Mouse (Mus musculus) kidney, postnatal 4 days (tissue): ENCODE results near the gene Heatr5a.

ENCODE experiments used
- DNase-seq, 2 experiments: peaks; one replicate each; pipeline ENCODE4 v3.0.0; 2021; ENCODE audit warnings: mixed read lengths in 2 of 2

The Heatr5a gene

DNA sequence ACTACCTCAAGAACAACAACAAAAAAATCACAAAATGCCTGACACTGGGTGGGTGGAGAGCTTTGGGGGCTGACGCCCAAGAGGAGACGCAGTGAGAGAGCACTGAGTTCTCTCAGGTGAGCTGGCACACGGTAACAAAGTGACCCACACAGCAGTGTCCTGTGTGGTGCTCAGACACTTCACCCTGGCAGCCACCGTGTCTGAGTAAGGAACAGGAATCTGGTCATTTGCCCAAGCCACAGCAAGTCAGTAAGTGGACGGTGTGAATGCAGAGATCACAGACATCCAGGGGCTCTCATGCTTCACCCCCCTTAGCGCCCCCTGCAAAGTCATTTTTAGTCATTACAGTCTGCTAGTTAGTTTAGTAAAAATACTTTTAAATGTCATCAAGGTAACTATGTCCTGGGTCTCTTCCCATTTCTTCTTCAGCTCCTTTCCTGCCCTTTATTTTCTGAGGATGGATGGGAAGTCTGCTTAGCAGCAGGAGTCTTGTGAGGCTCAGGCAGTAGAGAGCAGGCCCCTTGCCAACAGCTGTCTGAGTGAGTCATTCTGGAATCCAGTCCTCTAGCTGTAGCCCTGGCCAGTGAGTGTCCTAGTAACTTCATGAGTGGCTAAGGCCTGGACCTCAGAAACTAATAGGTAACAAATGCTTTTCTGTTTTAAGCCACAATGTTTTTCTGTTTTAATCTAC, 88.4 kb downstream of the Heatr5a start:
- DNase-seq: peak; percentile 50 to 61

DNA sequence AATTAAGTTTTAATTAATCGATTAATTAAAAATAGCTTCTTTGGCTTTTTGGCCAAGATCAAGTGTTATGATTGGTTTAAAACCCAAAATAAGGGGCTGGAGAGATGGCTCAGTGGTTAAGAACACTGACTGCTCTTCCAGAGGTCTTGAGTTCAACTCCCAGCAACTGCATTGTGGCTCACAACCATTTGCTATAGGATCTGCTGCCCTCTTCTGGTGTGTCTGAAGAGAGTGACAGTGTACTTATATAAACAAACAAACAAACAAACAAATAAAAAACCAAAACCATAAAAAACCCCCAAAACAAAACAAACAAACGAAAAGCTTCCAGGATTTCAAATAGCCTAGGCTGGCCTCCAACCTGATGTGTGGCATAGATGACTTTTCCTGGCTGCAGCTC, 89.3 kb downstream of the Heatr5a start:
- no peak for DNase-seq

DNA sequence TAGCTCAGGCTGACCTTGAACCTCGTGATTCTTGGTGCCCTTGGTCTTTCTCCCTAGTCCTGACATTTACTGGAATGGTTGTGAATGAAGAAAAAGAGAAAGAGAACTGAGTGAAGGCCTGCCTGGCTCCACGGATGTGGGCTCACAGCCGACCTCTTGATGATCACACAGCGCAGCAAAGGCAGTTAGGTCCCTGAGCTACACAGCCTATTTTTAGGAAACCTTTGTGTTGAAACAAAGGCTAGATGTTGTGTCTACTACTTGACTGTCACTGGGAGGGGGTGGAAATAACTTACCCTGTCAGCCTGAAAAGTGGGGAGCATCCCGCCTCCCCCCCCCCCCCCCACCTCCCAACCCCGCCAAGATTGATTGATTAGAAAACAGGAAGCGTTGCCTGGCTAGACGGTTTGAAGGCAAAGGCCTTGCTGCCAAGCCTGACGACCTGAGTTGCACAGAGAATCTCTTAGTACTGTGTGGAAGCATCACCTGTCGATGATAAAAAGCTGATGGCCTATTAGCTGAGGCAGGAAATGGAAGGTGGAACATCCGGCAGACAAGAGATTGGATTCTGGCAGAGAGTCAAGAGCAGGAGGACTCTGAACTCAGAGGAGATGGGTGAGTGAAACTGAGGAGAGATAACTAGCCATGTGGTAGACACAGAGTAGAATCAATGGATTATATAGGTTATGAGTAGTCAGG, 99.5 kb downstream of the Heatr5a start:
- DNase-seq: no peak

DNA sequence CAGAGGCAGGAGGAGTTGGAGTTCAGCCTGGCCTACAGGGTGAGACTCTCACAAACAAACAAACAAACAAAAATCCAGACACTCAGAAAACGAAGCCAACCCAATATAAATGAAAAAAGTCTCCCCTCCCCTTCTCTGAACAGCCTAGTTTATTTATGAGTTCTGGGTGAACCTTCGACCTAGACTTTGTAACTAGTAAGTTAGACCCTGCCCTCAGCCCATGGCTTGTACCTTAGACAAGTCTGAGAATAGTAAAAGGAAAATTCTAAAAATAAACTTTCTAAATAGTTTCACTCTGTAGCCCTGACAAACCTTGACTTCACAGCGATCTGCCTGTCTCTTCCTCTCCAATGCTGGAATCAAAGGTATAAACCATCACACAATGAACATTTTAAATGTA, 101.6 kb downstream of the Heatr5a start:
- DNase-seq: no peak

DNA sequence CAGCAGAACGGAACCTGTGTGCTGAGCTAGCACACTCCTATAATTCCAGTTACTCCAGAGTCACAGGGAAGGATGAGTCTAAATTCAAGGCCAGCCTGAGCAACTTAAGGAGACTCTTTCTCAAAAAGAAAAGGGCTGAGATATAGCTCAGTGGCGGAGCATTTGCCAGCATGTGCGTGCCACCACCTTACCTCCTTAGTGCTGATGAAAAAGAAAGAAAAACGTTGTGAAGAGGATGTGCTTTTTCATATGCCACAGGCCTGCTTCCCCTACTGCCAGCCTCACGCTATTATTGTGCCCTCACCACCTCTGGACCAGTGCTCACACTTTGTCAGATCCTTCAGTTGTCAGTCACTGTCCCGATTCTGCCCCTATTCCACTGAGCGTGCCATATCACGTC, 104.0 kb downstream of the Heatr5a start:
- no peak for DNase-seq

DNA sequence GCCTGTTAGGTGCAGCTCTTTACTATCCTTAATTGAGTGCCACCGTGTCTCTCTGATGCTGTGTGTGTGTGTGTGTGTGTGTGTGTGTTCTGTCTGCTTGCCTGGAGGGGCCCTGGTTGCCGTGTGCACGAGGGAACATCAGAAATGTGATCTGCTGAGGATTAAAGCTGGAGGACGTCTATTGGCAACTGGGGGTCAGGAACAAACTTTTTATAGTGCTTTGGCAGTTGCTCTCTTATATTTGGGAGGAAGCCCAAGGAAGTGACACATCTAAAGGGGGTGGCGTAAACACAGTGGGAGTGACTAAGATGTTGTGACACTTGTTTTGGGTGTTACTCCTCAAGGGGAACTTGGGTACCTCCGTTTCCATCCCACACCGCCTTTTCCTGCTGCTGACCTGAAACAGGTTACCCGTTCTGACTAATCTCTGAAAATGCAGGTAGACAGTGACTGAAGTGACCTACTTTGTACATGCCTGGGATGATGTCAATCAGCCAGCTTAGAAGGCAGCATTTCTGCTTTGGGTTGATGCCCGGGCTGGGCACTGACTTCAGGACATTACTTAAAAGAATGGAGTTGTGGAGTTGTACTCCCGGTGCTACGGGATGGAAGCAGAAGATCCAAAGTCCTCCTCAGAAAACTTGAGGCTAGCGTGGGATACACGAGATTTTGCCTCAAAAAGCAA, 104.8 kb downstream of the Heatr5a start:
- DNase-seq: no peak

DNA sequence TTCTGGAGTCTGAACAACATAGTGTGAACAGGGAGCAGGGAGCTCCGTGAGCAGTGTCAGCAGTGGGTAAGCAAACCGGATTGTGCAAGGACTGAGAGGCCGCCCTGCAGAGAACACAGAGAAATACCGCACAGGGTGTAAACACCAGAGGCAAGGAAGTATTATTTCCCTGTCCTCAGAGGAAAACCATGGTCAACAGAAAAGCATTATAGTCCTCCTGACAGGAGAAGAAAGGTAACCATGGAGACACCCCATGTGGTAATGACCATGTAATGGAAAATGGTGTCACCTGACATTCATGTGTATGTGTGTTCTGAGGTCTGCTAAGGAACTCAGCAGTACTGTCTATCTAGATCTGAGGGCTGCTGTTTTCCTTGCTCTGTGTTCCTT, 105.3 kb downstream of the Heatr5a start:
- no peak for DNase-seq

DNA sequence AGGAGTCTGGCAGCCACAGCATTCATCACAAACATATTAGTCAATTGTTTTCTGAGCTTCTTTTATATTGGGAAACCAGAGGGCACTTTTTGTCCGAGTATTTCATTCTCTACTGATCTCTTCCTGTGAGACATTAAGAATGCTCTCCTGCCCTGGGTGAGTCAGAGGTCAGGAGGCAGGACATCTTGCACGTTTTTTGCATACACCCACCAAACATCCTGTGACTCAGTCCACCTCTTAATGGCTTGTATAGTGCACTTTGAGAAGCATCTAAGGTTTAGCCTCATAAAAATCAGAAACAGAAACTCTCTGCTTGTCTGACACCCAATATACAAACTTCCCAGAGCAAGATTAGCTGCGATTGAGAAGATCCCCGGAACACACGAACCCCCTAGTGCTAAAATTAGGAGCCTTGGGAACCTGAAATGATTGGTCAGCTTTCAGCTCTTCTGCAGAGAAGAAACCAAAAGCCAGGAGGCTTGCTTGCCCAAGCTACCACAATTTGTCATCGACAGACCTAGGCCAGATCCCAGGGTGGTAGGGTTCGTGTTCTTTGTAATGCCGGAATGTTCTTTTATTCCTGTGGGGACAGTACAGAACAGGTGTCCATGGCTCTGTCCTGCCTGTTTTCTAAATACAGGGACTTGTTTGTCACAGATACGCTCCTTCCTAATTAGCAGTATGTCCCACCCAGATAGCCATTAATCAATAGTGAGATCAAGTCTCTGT, 105.9 kb downstream of the Heatr5a start:
- DNase-seq: no peak

DNA sequence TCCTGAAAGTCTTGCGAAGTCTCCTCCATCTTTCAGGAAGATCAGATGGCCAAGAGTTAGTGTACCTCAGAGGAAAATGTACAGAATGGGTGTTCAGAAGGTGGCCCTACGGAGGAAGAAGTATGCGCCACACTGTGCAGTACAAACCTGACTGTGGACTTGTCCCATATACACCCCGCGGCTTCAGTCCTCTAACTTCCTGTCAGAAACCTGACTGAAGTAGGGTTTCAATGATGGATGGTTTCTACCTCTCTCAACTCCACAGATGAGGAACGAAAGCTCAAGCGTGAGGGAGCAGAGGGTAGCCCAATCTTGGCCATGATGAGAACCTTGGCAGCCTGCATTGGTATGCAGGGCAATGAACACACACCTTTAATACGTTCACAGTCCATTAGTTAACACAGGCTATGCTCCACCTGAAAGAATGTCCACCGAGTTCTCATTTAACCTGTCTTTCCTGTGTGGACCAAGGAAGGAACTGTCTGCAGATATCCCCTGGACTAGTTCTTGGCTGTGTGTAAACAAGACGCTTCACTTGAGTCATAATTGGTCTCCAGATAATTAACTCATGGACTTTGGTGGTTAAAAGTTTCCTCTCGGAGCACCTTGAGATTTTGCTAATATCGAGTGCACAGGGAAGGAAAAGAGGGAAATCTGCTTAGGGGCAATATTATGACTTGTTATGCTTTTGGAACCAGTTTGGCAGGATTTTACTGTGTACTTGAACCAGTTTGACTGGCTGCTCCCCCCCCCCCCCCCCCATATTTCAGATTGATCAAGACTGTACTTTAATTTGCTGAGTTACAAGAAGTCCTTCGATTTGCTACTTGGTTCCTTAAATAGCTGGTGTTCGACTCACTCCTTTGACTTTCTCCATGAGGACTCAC, 107.8 kb downstream of the Heatr5a start:
- DNase-seq: no peak

DNA sequence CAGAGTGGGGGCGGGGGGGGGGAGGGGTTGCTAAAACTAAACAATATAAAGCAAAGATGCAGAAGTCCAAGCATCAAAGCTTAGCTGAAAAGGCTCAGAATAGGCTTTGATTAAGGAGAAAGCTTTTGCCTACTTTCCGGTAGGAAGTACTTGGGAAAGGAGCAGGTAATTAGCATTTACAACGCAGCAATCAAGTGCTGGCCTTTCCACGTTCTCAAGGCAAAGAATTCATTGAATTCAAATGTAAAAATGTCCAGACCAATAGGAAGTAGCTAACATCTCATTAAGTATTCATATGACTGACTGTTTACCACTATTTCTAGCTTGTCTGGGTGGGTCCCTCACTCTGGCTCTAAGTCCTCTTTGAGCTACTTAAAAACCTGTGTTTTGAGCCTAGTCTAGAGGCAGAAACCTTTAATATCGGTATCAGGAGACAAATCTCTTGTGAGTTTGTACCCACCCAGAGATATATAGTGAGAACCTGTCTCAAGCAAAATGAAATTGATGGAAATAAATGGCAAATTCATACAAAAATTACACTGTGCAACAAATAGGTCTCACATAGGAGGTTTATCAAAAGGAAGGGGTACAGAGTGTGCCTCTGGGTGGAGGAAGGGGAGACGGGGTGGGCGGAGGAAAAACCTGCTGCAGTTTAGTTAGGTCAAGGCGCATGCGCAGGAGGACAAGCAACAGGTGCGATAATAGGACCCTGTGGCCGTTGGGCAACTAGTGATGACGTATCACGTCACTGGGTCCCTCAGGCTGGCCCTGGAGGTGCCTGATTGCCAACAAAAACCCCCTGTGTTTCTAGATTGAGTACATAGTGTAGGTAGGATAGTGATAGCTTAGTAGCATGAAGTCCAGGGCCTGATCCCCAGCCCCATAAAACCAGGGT, 112.7 kb downstream of the Heatr5a start:
- no peak for DNase-seq

DNA sequence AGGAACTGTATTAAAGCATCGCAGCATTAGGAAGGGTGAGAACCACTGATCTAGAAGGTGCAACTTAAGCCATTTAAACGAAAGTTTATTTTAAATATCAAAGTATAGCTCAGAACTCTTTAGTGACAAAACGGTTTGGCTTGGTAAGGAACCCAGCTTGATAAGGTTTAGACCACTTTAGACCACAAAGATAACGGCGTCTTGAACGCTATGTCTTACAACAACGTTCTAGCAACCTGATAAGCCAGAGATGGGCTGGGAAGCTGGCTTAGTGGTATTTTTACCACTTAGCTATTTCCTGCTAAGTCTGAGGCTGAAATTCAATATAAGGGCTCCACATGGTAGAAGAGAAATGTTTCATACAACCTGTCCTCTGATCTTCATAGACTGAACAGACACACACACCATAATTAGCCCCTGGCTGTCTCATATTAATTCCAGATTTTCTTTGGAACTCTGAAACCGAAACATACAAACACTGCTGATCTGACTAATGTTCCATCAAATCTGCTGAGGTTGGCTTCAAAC, 114.3 kb downstream of the Heatr5a start:
- DNase-seq: no peak

DNA sequence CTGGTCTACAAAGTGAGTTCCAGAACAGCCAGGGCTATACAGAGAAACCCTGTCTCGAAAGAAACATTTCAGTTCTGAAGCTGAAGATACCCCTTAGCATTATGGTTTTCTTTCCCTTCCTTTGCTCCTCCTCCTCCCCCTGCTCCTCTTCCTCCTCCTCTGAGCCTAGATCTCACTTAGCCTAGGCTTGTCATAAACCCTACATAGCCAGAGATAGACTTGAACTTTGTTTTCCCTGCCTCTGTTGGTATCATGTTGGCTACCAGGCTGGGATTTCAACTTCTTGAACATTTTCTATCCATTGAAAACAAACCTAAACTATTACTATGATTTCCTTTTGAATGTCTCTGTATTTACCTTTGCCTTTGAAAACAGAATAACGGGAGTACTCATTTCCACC, 115.2 kb downstream of the Heatr5a start:
- no peak for DNase-seq

DNA sequence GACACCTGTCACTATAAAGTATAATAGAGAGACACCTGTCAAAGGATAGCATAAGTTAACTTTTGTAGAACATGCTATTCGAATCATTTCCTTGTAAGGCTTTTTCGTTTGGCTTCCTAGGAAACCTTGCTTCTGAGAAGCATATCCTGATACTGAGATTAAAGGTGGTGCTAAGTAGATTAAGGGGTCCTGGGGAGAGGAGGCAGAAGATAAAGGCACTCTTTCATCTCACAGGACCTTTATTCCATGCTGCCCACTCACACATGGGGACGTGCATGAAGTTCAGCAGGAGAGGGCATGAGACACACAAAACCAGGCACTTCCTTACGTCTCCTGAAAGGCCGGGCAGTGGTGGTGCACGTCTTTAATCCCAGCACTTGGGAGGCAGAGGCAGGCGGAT, 115.7 kb downstream of the Heatr5a start:
- no peak for DNase-seq

DNA sequence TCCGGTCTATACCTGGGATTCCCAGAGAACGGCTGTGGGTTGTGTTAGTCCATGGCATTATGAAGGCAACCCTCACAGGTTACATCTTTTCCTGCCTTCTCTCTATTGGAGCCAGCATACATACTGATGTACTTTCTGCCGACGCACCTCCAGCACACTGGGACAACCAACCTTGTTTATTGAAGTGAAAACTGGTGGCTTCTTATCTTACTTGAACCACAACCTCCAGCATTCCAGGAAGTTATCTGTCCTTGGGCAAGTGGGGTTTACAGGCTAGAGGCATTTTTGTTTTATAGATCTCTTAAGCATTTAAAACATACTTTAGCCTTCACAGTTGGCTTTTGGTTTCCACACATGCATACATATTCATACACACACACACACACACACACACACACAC, 119.5 kb downstream of the Heatr5a start:
- DNase-seq: no peak

DNA sequence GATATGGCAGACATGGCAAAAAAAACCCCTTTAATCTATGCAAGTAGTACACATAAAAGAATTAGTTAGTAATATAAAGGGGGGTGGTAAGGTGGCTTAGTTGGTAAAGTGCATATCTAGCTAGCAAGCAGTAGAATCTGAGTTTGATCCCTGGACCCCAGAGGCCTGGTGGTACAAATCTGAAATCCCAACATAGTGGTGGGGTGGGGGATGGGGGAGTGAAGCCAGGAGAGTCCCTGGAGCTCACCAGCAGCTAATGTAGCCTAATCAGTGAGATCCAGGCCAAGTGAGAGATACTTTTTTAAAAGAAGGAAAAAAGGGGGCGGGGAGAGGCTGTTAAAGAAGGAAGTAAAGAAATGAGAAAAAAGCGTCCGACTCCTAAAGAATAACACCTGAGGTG, 120.0 kb downstream of the Heatr5a start:
- DNase-seq: no peak

DNA sequence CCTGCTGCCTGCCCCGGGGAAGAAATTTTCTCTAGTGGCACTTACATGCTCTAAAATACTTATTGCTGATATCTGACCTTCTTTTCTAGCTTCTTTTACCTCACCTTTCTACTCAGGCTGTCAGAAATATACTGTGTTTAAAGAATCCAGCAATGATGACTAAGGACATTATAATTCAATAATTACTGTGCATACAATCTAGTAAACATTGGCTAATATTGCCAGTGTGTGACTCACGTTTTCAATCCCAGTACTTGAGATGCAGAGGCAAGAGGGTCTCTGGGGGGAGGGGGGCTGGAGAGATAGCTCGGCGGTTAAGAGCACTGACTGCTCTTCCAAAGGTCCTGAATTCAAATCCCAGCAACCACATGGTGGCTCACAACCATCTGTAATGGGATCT, 120.8 kb downstream of the Heatr5a start:
- no peak for DNase-seq

DNA sequence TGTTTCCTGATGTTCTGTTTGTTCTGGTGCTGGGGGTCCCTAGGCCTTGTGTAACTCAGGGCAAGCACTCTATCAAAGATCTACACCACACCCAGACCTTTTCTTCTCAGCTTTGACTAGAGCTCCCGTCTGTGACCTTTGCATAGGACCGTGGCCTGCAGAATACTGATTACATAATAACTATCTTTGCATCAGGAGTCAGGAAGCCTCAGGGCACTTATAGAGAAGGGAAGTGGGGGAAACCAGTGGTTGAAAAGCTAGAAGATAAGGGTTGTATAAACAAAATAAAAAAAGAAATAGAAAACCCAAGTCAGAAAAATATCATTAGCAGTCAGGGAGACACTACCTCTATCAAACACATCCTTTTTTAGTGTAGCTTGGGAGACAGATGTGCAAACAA, 121.2 kb downstream of the Heatr5a start:
- no peak for DNase-seq

DNA sequence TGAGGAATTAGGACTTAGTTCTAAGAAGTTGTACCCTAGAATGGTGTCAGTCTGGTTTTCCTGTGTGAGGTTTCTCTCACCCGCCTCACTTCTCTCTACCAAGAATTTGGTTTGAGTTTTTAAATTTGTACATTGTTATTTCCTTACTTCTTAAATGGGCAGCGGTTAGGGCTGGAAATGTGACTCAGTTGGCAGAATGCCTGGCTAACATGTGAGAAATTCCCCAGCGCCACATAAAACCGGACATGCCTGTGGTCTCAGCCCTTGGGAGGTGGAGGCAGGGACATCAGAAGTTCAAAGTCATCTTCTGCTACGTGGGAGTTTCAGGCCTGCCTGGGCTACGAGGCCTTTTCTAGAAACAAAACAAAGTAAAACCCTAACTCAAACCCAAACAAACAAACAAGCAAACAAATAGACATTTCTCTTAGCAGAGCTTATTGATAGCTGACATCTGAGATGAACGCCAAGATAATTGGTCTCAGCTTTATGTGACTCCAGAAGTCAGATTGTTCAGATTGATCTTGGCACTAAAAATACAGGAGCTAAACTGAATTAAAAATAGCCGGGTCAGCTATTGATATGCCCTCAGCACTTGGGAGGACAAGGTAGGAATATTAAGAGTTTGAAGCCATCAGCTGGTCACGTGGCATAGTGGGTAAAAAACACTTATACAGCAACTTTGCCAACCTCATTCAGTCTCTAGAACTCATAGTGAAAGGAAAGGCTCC, 123.0 kb downstream of the Heatr5a start:
- peak; percentile 50 to 68 for DNase-seq

DNA sequence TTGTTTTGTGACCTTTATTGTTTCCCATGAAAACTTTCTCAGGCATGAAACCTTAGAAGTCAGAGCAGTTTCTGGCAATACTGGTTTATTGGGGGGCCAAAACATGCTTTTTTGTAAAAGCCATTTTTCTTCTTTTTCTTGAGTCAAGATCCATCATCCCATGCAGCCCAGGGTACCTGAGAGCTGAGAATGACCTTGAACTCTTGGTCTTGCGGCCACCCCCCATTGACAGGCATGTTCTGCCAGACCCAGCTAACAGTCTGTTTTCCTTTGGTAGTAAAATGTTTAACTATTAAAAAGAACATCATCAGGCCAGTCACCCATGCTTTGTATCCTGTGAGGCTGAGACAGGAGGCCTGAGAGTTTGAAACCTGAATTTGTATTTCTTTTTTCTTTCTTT, 125.9 kb downstream of the Heatr5a start:
- DNase-seq: no peak

DNA sequence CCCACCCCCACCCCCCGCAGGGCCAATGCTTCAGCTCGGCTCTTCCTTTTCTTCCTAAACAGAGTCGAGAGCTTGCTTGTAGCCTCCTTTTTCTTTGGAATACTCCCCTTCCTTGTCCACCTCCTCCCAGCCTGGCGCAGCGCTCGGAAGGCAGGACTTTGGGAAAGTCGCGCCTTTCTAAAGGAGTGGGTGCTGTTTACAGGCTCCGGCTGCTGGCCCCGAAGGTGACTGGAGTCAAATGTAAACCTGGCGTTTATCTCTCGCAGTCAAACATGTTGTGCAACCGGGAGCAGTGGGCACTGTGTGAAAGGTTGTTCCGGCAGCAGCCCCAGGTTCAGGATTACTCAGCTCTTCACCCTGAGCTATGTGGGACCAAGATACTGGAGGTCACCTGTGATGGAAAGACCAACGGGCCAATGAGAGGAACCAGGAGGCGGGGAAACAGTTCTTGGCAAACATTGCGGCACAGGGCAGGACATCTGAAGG, 126.3 kb downstream of the Heatr5a start:
- peak; percentile 96 to 97 for DNase-seq
